Mouse (Mus musculus): ENCODE data around the gene Rftn1.

DNA sequence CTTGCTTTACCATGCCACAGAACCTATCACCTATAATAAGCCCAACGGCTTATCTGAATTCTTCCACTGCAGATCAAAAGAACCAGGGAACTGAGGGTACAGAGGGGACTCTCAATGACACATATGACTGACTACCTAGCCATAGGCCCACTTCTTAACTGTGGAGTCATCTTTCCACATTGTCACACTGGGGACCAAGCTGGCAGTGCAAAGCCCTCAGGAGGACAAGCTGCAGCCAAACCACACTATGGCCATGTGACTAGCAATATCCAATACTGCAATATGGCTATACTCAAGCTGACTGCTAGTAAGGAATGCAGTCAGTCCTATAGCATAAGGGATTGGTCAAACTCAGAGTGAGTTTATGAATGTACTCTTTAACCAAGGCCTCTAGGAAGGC, 164.8 kb downstream of the Rftn1 start:
- no peak for TF ChIP-seq POLR2A (IDR thresholded peaks at IDR 0.05; ENCODE audit: low read depth, low read length)
- TF ChIP-seq CTCF (conservative IDR thresholded peaks at IDR 0.05; ENCODE audit: insufficient read depth, insufficient read length, low read depth, low read length) = no peak
